Mouse (Mus musculus): Measurements from ENCODE around the gene Olfr1495. TPM values are rescaled to one million over a fixed set of nuclear protein-coding genes. Genes with fewer than 3 reads are reported as not detected.

Gene Olfr1495
- polyA plus RNA-seq, 1 experiment from 2014 or later, result not detected

Other genes with a start within 250 kb of the Olfr1495 start
- not detected in 2 replicates for gene Olfr1480, start 236.7 kb upstream of the Olfr1495 start, polyA plus RNA-seq (2015; fragmentation: Nextera tagmentation; extraction: Ambion mirVana)
- gene Olfr1484, start 181.1 kb upstream of the Olfr1495 start, polyA plus RNA-seq (2015; fragmentation: Nextera tagmentation; extraction: Ambion mirVana), result not detected in 2 replicates
- not detected in 2 replicates for gene Olfr1487, start 147.2 kb upstream of the Olfr1495 start, polyA plus RNA-seq (2015; fragmentation: Nextera tagmentation; extraction: Ambion mirVana)
- gene Olfr1489, start 133.0 kb upstream of the Olfr1495 start, polyA plus RNA-seq (2015; fragmentation: Nextera tagmentation; extraction: Ambion mirVana), result not detected in 2 replicates
- not detected in 2 replicates for gene Olfr1490, start 113.5 kb upstream of the Olfr1495 start, polyA plus RNA-seq (2015; fragmentation: Nextera tagmentation; extraction: Ambion mirVana)
- gene Olfr1491, start 67.3 kb upstream of the Olfr1495 start, polyA plus RNA-seq (2015; fragmentation: Nextera tagmentation; extraction: Ambion mirVana), result not detected in 2 replicates
- not detected in 2 replicates for gene Olfr1493-ps1, start 41.3 kb upstream of the Olfr1495 start, polyA plus RNA-seq (2015; fragmentation: Nextera tagmentation; extraction: Ambion mirVana)
- not detected in 2 replicates for gene Olfr1494, start 24.9 kb upstream of the Olfr1495 start, polyA plus RNA-seq (2015; fragmentation: Nextera tagmentation; extraction: Ambion mirVana)
- not detected in 2 replicates for gene Olfr1496, start 13.3 kb downstream of the Olfr1495 start, polyA plus RNA-seq (2015; fragmentation: Nextera tagmentation; extraction: Ambion mirVana)
- gene Olfr1497, start 33.6 kb downstream of the Olfr1495 start, polyA plus RNA-seq (2015; fragmentation: Nextera tagmentation; extraction: Ambion mirVana), result not detected in 2 replicates
- not detected in 2 replicates for gene Olfr1499, start 54.8 kb downstream of the Olfr1495 start, polyA plus RNA-seq (2015; fragmentation: Nextera tagmentation; extraction: Ambion mirVana)
- not detected in 2 replicates for gene Olfr1500, start 65.9 kb downstream of the Olfr1495 start, polyA plus RNA-seq (2015; fragmentation: Nextera tagmentation; extraction: Ambion mirVana)
- not detected in 2 replicates for gene Olfr1501, start 86.1 kb downstream of the Olfr1495 start, polyA plus RNA-seq (2015; fragmentation: Nextera tagmentation; extraction: Ambion mirVana)
- gene Olfr1502, start 97.2 kb downstream of the Olfr1495 start, polyA plus RNA-seq (2015; fragmentation: Nextera tagmentation; extraction: Ambion mirVana), result not detected in 2 replicates
- not detected in 2 replicates for gene Olfr1504, start 133.3 kb downstream of the Olfr1495 start, polyA plus RNA-seq (2015; fragmentation: Nextera tagmentation; extraction: Ambion mirVana)
- not detected in 2 replicates for gene Olfr1505, start 148.9 kb downstream of the Olfr1495 start, polyA plus RNA-seq (2015; fragmentation: Nextera tagmentation; extraction: Ambion mirVana)